Mouse (Mus musculus) liver, postnatal 0 days (tissue): ENCODE data around the gene Ep400. TPM values are rescaled to one million over a fixed set of nuclear protein-coding genes. Genes with fewer than 3 reads are reported as not detected.

Experiments used
- ATAC-seq: fragments of 200-750 bp; cut with Nextera tagmentation; 2 replicates; pipeline ENCODE4 v1.8.0; 2017; ENCODE audit warnings: mild to moderate bottlenecking, moderate library complexity
- DNase-seq: peaks from one replicate; pipeline ENCODE4 v3.0.0-alpha.2; 2016
- H3K27ac ChIP-seq: fragments of 300-500 bp; sonication (generic); 2 replicates; pipeline ENCODE4 v1.5.1; 2014; ENCODE audit warnings: antibody characterized with exemption, moderate library complexity, mild to moderate bottlenecking, low read depth
- H3K27me3 ChIP-seq: fragments of 300-500 bp; sonication (generic); 2 replicates; pipeline ENCODE4 v1.6.1; 2014; ENCODE audit warnings: low read length, control low read depth, mixed read lengths; ENCODE audit not compliant: insufficient read depth
- H3K36me3 ChIP-seq: fragments of 300-500 bp; sonication (generic); replicated peaks from 2 replicates; pipeline ENCODE4 v1.6.1; 2014; ENCODE audit warnings: mild to moderate bottlenecking, control low read depth, low read length, moderate library complexity, mixed read lengths; ENCODE audit not compliant: insufficient read depth
- H3K4me1 ChIP-seq: fragments of 300-500 bp; sonication (generic); 2 replicates; pipeline ENCODE4 v1.6.1; 2014; ENCODE audit warnings: antibody characterized with exemption, mild to moderate bottlenecking, control low read depth; ENCODE audit not compliant: insufficient read depth
- H3K4me2 ChIP-seq: fragments of 300-500 bp; sonication (generic); 2 replicates; pipeline ENCODE4 v1.6.1; 2014; ENCODE audit warnings: low read depth, mild to moderate bottlenecking, low read length, moderate library complexity, mixed read lengths
- H3K4me3 ChIP-seq: fragments of 300-500 bp; sonication (generic); 2 replicates; pipeline ENCODE4 v1.5.1; 2014; ENCODE audit warnings: low read depth, low read length
- H3K9ac ChIP-seq: fragments of 300-500 bp; sonication (generic); replicated peaks from 2 replicates; pipeline ENCODE4 v1.6.1; 2014; ENCODE audit warnings: mild to moderate bottlenecking, moderate library complexity
- H3K9me3 ChIP-seq: fragments of 300-500 bp; sonication (generic); 2 replicates; pipeline ENCODE4 v1.6.1; 2016; ENCODE audit warnings: mild to moderate bottlenecking, control low read depth, low read length, mixed read lengths
- CTCF ChIP-seq: sonication (generic); IDR thresholded peaks from 2 replicates; pipeline ENCODE4 v1.5.1; 2016; ENCODE audit warnings: antibody characterized with exemption, low read depth
- EP300 ChIP-seq: IDR thresholded peaks from 2 replicates; pipeline ENCODE4 v1.6.1; 2016; ENCODE audit warnings: antibody characterized with exemption, low read depth, mild to moderate bottlenecking
- WGBS: fragments of 180-500 bp; shearing (Covaris S2); extraction: QIAGEN DNeasy Blood & Tissue Kit; methylation state at CpG from one replicate; pipeline ENCODE4 v1.1.7; 2014; ENCODE audit not compliant: insufficient replicate concordance; 5-methylcytosine and 5-hydroxymethylcytosine counted together
- polyA plus RNA-seq: library from polyadenylated mRNA; unstranded; fragments of >200 nt; fragmentation: Nextera tagmentation; extraction: Ambion mirVana; gene quantifications from 2 replicates; pipeline ENCODE4 v1.2.1, GENCODE M21; 2015

The Ep400 gene
- polyA plus RNA-seq, 1 experiment from 2014 or later = 10.6 TPM

GRCm38 (mm10) chr5:110797696-110798095 lies 27.2 kb upstream of the Ep400 start:
- peak; percentile 80 for ATAC-seq
- H3K36me3 ChIP-seq = peaks cover 88% of the 10 kb centered on the region

GRCm38 (mm10) chr5:110794363-110794762 lies 23.8 kb upstream of the Ep400 start:
- H3K4me3 ChIP-seq = no peak overlapping the region
- no peak overlapping the region for H3K4me2 ChIP-seq
- WGBS = 94% methylated on average over 7 of the region's 7 CpGs
- peaks cover 93% of the 10 kb centered on the region for H3K36me3 ChIP-seq
- H3K9ac ChIP-seq = no peak overlapping the region
- no peak for TF ChIP-seq EP300
- no peak for TF ChIP-seq CTCF
- no peaks in the 10 kb centered on the region for H3K9me3 ChIP-seq
- H3K4me1 ChIP-seq = peaks cover 10% of the 10 kb centered on the region
- H3K27me3 ChIP-seq = no peaks in the 10 kb centered on the region
- H3K27ac ChIP-seq = no peak overlapping the region
- ATAC-seq (no peak), DNase-seq (no peak)

More at GRCm38 (mm10) chr5:110797696-110798095, 27.2 kb upstream of the Ep400 start:
- Histone ChIP-seq H3K4me2 (no peak overlapping the region), H3K4me3 (no peak overlapping the region), H3K9me3 (no peaks in the 10 kb centered on the region), H3K27me3 (no peaks in the 10 kb centered on the region), H3K27ac (peak overlapping the region; percentile 85), H3K9ac (0 out of 2 replicates have a peak overlapping the region, but pooled peaks have one; percentile 22), H3K4me1 (peaks cover 35% of the 10 kb centered on the region)
- peak; percentile 78 for DNase-seq
- 58% methylated on average over 4 of the region's 4 CpGs for WGBS
- no peak for TF ChIP-seq CTCF
- no peak for TF ChIP-seq EP300

GRCm38 (mm10) chr5:110788684-110789083 lies 18.2 kb upstream of the Ep400 start:
- H3K4me2 ChIP-seq = no peak overlapping the region
- H3K9ac ChIP-seq = no peak overlapping the region
- H3K4me1 ChIP-seq = peaks cover 14% of the 10 kb centered on the region
- no peaks in the 10 kb centered on the region for H3K9me3 ChIP-seq
- peak; percentile 44 for ATAC-seq
- peak; percentile 53 for DNase-seq
- 0 out of 2 replicates have a peak overlapping the region, but pooled peaks have one; percentile 48 for H3K27ac ChIP-seq
- 66% methylated on average over 5 of the region's 5 CpGs for WGBS
- peaks cover 87% of the 10 kb centered on the region for H3K36me3 ChIP-seq
- TF ChIP-seq CTCF = peak; percentile 82
- no peak for TF ChIP-seq EP300
- no peaks in the 10 kb centered on the region for H3K27me3 ChIP-seq
- no peak overlapping the region for H3K4me3 ChIP-seq

- TF ChIP-seq EP300 (no peak), CTCF (peak; percentile 65)
- no peaks in the 10 kb centered on the region for H3K9me3 ChIP-seq
- no peak overlapping the region for H3K4me2 ChIP-seq
- no peak overlapping the region for H3K4me3 ChIP-seq
- peaks cover 21% of the 10 kb centered on the region for H3K4me1 ChIP-seq
- ATAC-seq (peak; percentile 66), DNase-seq (peak; percentile 61)
- no peaks in the 10 kb centered on the region for H3K27me3 ChIP-seq
- peaks cover 63% of the 10 kb centered on the region for H3K36me3 ChIP-seq
- no peak overlapping the region for H3K9ac ChIP-seq
- no peak overlapping the region for H3K27ac ChIP-seq
- WGBS = 65% methylated on average over 11 of the region's 11 CpGs
These were observed 15.7 kb upstream of the Ep400 start for GRCm38 (mm10) chr5:110786081-110786835.

- H3K4me1 ChIP-seq = peaks cover 39% of the 10 kb centered on the region
- TF ChIP-seq EP300 (no peak), CTCF (no peak)
- H3K27me3 ChIP-seq = no peaks in the 10 kb centered on the region
- H3K4me3 ChIP-seq = no peak overlapping the region
- no peak overlapping the region for H3K9ac ChIP-seq
- H3K4me2 ChIP-seq = no peak overlapping the region
- ATAC-seq (no peak), DNase-seq (no peak)
- WGBS = 73% methylated on average over 8 of the region's 8 CpGs
- peaks cover 37% of the 10 kb centered on the region for H3K36me3 ChIP-seq
- H3K9me3 ChIP-seq = no peaks in the 10 kb centered on the region
- no peak overlapping the region for H3K27ac ChIP-seq
These were observed 12.6 kb upstream of the Ep400 start for GRCm38 (mm10) chr5:110783150-110783549.

GRCm38 (mm10) chr5:110781529-110782238 lies 11.2 kb upstream of the Ep400 start:
- Histone ChIP-seq H3K4me3 (no peak overlapping the region), H3K9ac (0 out of 2 replicates have a peak overlapping the region, but pooled peaks have one; percentile 9), H3K4me2 (peak overlapping the region; percentile 39), H3K9me3 (no peaks in the 10 kb centered on the region), H3K36me3 (peaks cover 32% of the 10 kb centered on the region), H3K27me3 (no peaks in the 10 kb centered on the region), H3K4me1 (peaks cover 28% of the 10 kb centered on the region), H3K27ac (peak overlapping the region; percentile 79)
- WGBS = 46% methylated on average over 7 of the region's 7 CpGs
- ATAC-seq (peak; percentile 66), DNase-seq (peak; percentile 45)
- TF ChIP-seq EP300 (peak; percentile 55; the same call in 1 of the 2 replicates), CTCF (no peak)
